Mouse (Mus musculus) adrenal gland, adult 2 months (tissue): Measurements from ENCODE around the gene Ccdc171. TPM values are rescaled to one million over a fixed set of nuclear protein-coding genes. Genes with fewer than 3 reads are reported as not detected.
A peak's percentile ranks its signal among the peaks of the same experiment; 100 is the strongest.
"Not testable (repeated sequence)": the region's sequence is repeated elsewhere in the genome, so short reads cannot be mapped to it uniquely, and the experiment has no call there.

ENCODE experiments used
- DNase-seq: peaks from one replicate; pipeline ENCODE4 v3.0.0; 2021
- polyA plus RNA-seq: library from polyadenylated mRNA; depleted of rRNA; stranded (reverse); fragments of >200 nt; gene quantifications from 2 replicates; pipeline ENCODE4 v1.2.3, GENCODE M21; 2012
- total RNA-seq, 2 experiments: library from RNA; stranded (reverse); gene quantifications; 2 replicates each; pipeline ENCODE4 v1.2.3; 2021

Ccdc171 gene
- total and polyA plus RNA-seq, 3 experiments = 0.40 to 2.2 (median 1.8) TPM

GRCm38 (mm10) chr4:83525690-83526055 lies 328 bp downstream of the Ccdc171 start:
- DNase-seq = no peak

- DNase-seq = no peak
These were observed 1.1 kb downstream of the Ccdc171 start for GRCm38 (mm10) chr4:83526270-83526987.

GRCm38 (mm10) chr4:83526988-83527334 lies 1.6 kb downstream of the Ccdc171 start:
- DNase-seq = no peak

GRCm38 (mm10) chr4:83527921-83528320 lies 2.6 kb downstream of the Ccdc171 start:
- DNase-seq = no peak

- not testable (repeated sequence) for DNase-seq
These were observed 4.7 kb downstream of the Ccdc171 start for GRCm38 (mm10) chr4:83530060-83530459.

- DNase-seq = no peak
These were observed 8.0 kb downstream of the Ccdc171 start for GRCm38 (mm10) chr4:83533168-83533911.

GRCm38 (mm10) chr4:83534024-83534423 lies 8.7 kb downstream of the Ccdc171 start:
- DNase-seq = no peak

- DNase-seq = no peak
These were observed 24.2 kb downstream of the Ccdc171 start for GRCm38 (mm10) chr4:83549501-83549900.

- DNase-seq = peak; percentile 5
These were observed 42.1 kb downstream of the Ccdc171 start for GRCm38 (mm10) chr4:83567190-83568113.

- peak; percentile 26 for DNase-seq
These were observed 42.8 kb downstream of the Ccdc171 start for GRCm38 (mm10) chr4:83568145-83568544.

GRCm38 (mm10) chr4:83570569-83570968 lies 45.2 kb downstream of the Ccdc171 start:
- DNase-seq = no peak

GRCm38 (mm10) chr4:83571033-83571432 lies 45.7 kb downstream of the Ccdc171 start:
- no peak for DNase-seq

- DNase-seq = no peak
These were observed 47.2 kb downstream of the Ccdc171 start for GRCm38 (mm10) chr4:83572521-83572920.

- no peak for DNase-seq
These were observed 51.0 kb downstream of the Ccdc171 start for GRCm38 (mm10) chr4:83576315-83576714.

GRCm38 (mm10) chr4:83580157-83580556 lies 54.8 kb downstream of the Ccdc171 start:
- DNase-seq = no peak

- DNase-seq = no peak
These were observed 62.2 kb downstream of the Ccdc171 start for GRCm38 (mm10) chr4:83587563-83587962.

GRCm38 (mm10) chr4:83596486-83596885 lies 71.1 kb downstream of the Ccdc171 start:
- no peak for DNase-seq

GRCm38 (mm10) chr4:83611111-83611510 lies 85.8 kb downstream of the Ccdc171 start:
- no peak for DNase-seq

- not testable (repeated sequence) for DNase-seq
These were observed 97.8 kb downstream of the Ccdc171 start for GRCm38 (mm10) chr4:83623021-83623711.

GRCm38 (mm10) chr4:83623732-83624131 lies 98.4 kb downstream of the Ccdc171 start:
- no peak for DNase-seq

- DNase-seq = no peak
These were observed 126.1 kb downstream of the Ccdc171 start for GRCm38 (mm10) chr4:83651453-83651852.

GRCm38 (mm10) chr4:83655396-83655795 lies 130.1 kb downstream of the Ccdc171 start:
- DNase-seq = peak; percentile 83
